Mouse (Mus musculus): ENCODE measurements around the gene C1ql4. TPM values are rescaled to one million over a fixed set of nuclear protein-coding genes. Genes with fewer than 3 reads are reported as not detected.
"Not testable (repeated sequence)": the region's sequence is repeated elsewhere in the genome, so short reads cannot be mapped to it uniquely, and the experiment has no call there.

Gene C1ql4
- total RNA-seq, 2 experiments from 2014 or later, result 0.19 TPM; not detected in 1

DNA sequence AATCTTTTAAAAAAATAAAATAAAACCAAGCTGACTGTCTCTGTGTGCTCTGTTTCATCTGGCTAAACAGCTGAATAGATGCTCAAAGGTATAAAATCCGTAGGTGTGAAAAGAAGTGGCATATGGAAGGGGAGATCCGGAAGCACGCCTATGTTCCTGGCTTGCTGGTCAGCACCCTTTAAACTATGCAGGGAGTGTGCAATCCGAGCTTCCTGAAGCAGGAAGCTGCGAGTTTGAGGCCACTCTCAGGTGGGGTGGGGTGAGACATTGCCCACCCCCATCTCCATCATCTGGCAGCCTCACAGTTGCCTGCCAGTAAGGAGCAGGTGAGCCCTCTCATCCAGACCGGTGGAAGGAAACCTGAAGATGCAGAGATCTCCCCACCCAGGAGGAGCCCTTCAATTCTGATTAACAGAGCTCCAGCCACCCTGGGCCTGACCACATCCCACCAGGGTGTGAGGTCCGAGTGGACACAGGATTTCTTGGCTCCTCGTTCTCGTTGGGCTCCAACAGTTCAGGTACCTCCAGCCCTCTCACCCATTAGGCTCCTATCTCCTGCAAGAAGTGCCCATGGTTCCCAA is 13.5 kb downstream of the C1ql4 start, which contains the start of gene Troap:
TSS of gene Troap (plus strand) at position 557 of the 581 bp plus-strand sequence.
- no peak for DNase-seq

DNA sequence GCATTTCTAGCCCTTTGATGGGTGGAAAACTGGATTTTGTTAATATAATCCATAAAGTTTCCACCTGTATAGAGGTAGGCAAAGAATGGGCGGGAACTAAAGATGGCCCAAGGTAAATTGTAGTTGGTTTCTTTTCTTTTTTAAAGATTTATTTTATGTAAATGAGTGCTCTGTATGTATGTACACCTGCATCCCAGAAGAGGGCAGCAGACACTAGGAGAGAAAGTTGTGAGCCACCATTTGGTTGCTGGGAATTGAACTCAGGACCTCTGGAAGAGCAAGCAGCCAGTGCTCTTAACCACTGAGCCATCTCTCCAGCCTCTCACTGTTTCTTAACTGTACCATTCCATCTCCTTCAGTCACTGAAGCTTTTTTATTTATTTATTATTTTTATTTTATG is 15.6 kb downstream of the C1ql4 start:
- no peak for DNase-seq

DNA sequence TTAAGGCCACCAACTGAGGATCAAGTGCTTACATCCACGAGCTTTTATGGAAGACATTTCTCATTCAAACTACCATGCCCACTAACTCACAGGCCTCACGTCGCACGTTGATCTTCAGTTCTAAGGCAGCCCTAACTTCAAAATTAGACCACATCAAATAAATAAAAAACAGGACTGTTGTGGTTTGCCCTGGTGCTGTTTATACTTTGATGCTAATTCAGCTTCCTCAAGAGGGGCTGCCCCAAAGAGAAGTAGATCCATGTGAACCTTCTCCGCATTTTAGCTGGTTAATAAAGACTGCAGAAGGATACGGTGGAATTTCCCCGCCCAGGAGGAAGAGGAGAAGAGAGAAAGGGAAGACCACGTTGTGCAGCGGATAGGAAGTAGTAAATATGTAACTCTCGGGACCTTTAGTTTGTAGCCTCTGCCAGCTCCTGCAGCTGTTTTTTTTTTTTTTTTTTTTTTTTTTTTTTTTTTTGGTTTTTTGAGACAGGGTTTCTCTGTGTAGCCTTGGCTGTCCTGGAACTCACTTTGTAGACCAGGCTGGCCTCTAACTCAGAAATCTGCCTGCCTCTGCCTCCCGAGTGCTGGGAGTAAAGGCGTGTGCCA is 22.0 kb downstream of the C1ql4 start:
- DNase-seq, result no peak

DNA sequence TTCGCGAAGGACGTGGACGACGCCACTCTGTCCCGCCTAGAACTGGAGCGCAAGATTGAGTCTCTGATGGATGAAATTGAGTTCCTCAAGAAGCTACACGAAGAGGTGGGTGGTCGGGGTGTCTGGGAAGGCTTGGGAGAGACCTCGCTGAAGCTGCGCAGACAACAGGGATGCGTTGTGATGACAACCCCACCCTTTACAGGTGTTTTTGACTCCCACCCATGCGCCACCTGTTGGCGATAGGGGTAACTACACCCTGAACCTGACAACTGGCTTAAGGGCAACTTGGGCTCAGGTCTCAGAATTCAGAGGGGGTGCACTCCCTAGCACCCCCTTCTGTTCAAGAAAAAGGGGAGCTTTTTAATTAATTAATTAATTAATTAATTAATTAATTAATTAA is 31.3 kb downstream of the C1ql4 start:
- peak; percentile 45 for DNase-seq

DNA sequence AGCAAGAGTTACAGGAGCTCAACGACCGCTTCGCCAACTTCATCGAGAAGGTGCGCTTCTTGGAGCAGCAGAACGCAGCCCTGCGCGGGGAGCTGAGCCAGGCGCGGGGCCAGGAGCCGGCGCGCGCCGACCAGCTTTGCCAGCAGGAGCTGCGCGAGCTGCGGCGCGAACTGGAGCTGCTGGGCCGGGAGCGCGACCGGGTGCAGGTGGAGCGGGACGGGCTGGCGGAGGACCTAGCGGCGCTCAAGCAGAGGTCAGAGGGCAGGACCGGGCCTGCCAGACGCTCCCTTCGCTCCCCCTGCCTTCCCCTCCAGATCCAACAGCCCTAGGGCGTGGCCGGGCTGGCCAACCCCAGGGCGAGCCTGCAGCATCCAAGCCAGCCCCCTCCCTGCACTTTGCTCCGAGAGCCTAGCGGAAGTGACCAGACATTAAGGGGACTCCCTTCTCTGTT is 32.1 kb downstream of the C1ql4 start:
- DNase-seq, result peak; percentile 41

DNA sequence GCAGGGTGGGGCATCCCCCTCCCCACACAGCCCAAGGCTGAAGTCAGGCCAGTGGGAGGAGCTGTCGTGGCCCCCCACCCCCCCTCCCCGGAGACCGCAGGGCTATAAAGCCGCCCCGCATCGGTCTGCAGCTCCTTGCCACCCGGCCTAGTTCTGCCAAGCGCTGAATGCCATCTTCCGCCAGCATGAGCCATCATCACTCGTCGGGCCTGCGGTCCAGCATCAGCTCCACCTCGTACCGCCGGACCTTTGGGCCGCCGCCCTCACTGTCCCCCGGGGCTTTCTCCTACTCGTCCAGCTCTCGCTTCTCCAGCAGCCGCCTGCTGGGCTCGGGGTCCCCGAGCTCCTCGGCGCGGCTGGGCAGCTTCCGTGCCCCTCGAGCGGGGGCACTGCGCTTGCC is 32.6 kb downstream of the C1ql4 start, which contains the start of gene Prph:
TSS of gene Prph (plus strand) at position 135 of the 400 bp plus-strand sequence.
- no peak for DNase-seq

DNA sequence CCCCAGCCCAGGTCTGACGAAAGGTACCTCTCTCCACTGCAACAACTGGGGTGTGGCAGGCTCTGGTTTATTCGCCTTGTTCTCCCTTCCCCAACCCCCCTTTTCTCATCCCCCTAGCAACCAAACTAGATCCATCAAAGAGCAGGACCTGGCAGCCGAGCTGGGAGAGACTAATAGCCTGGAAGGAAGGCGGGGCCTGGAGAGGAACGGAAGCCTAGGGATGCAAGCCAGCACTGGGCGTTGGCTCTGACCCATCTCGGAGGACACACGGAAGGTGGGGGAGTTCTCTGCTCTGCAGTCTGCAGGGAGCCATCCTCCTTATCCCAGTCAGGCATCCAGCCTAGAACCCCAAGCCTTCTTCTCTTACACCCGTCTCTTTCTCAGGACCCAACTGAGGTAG is 34.2 kb downstream of the C1ql4 start:
- DNase-seq, result no peak

DNA sequence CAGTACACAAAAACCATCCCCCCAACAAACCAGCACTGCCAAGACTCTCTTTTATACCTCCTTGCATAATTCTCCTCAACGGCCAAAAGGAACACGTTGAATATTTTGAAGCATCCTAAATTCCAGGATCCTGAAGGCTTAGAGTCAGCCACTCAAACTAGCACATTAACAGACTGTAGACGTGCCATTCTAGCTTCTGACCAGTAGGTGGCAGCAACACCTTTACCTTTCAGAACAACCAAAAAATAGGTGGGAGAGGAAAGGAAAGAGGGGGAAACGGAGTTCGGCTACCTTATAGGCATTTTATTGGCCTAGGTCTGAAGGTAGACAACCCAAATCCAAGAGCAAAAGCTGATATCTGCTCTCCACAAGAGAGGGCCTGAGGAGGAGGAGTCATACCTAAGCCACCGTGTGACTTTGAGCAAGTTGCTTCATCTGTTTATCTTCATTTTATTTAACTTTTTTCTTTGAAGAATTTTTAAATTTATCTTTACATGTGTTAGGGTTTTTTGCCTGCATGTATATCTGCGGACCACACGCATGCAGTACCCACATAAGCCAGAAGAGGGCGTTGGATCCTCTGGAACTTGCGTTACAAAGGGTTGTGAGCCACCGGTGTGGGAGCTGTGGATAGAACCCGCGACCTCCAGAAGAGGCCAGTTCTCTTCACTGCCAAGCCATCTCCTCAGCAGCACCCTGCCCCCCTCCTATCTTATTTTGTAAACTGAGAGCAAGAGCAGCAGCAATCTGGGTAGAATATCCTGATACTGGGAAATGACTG is 38.0 kb downstream of the C1ql4 start:
- peak; percentile 60 for DNase-seq

DNA sequence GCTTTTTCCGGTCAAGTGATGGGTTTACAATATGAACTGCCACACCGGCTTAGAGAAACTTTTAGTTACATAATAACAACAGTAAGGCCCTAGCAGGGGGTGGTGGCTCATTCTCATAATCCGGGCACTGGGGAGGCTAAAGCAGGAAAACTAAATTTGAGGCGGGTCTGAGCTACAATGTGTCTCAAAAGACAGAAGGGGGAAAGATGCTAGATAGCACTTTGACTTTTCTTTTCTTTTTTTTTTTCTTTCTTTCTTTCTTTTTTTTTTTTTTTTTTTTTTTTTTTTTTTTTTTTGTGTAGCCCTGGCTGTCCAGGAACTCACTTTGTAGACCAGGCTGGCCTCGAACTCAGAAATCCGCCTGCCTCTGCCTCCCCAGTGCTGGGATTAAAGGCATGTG is 41.9 kb downstream of the C1ql4 start:
- DNase-seq, result not testable (repeated sequence)

DNA sequence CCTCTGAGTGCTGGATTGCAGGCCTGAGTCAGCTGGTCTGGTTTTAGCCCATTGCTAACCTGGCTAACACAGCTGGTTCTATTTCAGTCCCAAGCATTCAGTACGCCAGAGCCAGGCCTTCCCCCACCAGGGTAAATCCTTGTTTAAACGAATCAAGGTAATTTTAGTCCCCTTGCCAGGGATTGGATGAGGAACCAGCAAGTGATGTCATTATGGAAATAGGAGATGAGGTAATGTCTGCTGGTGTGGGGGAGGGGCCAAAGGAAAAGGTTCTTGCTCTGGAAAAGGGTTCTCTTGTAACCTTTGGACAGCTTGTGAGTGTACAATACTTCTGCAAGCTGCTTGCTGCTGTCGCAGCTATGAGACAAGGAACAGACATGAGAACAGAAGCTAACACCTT is 42.8 kb downstream of the C1ql4 start:
- DNase-seq, result peak; percentile 49

DNA sequence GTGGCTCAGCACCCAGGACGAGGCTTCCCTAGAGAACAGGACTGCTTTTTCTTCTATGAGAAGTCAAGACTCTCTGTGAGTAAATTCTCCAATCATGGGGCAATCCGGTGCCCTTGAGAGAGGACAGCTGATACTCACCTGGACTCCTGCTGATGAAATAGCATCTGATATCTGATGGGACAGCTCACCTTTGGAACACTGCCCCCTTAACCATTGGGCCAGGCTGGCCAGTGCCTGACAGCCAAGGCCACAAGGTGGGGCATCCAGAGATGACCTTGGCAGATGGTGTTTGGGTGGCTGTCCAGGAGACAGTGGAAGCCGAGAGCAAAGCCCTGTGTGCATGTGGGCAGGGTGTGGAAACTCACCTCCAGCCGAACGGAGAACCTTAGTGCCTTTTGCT is 45.3 kb downstream of the C1ql4 start:
- no peak for DNase-seq

DNA sequence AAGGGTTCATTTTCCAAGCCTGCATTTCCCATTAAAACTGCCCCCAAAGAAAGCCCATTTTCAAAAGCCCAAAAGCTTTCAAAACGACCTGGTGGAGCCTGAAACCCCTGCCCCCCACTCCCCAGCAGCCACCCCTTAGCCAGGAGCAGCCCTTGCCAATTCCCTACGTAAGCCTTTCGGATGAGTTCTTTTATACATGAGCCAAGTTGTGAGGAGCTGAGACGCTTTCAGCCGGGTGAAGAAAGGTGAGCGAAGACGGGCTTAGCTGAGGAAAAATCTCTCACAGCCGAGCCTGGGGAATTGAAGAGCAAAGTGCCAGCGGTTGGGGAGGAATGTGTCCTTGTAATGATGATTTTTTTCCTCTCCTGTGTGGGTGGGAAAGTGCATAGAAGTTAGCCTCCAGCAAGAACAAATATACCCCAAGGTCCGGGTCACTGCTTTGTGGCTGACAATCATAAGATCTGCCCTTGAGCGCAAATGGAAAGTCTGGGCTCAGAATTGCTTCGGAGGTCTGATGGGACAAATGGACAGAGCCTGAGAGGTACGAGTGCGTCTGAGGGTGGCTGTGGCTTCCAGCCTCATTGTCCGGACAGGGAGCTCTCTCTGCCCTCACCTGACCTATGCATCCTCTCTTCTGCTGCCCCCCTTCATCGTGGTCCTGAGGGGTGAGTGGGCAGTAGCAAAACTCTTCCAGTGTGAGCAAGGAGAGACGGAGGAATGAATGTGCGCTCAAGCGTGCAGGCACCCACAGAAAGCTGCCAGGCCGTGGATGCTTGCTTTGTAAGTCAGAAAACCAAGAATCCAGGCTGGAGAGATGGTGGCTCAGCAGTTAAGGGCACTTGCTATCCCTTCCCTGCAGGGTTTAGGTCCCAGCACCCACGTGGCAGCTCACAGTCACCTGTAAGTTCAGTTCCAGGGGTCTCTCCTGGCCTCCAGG is 46.4 kb downstream of the C1ql4 start:
- no peak for DNase-seq

DNA sequence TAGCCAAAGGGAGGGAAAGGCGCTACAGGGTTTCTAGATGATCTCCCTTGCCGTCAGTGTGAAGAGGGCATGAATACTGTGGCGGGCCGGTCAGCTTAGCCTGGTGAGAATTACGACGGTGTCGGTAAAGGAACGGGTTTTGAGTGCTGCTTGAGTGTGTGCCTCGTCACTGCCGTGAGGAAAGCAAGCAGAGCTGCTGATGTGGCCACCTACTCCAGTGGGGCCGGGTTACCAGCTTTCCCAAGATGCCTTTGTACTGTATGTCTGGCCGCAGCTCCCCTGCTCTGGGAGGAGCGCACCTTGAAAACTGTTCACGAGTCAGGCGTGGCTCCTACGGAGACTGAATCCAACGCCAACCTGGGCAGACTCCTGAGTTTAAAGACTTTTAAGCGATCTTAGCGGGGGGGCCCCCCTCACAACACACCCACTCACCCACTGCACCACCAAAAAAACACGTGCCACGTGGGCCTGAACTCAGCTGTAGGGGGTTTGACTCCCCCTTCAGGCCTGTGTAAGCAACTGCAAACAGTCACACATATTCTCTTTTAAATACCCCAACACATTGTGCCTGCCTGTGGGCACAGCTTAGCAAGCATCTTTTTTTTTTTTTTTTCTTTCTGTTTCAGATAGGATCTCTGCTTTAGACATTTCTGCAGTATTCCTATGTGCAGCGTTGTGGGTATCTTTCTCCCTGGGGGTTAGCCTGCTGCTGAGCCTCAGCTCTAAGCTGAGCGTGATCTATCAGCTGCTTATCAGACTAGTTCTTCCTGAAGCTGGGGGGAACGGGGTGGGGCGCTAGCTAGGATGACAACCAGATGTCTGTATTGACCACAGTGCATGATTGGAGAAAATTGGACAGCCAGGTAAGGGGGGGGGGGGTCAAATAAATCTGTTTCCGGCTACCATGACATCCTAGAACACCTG is 47.4 kb downstream of the C1ql4 start:
- DNase-seq, result no peak

DNA sequence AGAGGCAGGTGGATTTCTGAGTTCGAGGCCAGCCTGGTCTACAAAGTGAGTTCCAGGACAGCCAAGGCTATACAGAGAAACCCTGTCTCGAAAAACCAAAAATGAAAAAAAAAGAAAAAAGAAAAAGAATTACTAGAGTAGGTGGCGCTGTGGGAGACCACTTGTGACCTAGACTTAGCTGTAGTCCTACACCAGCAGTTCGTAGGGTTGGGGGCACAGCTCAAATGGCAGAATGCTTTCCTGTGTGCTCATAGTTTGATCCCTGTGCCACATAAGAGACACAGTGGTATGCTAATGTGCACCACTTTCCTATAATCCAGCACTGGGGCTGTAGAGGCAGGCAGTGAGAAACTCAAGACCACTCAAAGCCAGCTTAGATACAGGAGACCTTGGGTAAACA is 48.3 kb downstream of the C1ql4 start:
- DNase-seq, result no peak

DNA sequence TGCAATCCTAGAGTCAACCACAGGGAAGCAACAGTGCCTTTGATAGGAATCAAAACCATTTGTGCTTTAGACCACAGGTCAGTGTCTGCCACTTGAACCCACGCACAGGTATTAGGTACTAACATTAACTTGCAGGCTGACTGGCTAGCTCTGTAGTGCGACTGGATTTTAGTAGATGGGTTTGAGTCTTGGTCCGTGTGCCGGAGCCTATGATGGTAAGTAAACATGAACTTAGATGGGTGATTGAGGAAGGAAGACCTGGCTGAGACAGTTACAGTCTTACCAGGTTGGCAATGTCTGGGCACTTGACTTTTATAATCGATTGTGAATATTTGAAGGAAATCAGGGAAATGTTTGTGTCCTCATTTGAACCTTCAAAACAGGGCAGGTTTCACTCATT is 48.8 kb downstream of the C1ql4 start:
- DNase-seq, result no peak

DNA sequence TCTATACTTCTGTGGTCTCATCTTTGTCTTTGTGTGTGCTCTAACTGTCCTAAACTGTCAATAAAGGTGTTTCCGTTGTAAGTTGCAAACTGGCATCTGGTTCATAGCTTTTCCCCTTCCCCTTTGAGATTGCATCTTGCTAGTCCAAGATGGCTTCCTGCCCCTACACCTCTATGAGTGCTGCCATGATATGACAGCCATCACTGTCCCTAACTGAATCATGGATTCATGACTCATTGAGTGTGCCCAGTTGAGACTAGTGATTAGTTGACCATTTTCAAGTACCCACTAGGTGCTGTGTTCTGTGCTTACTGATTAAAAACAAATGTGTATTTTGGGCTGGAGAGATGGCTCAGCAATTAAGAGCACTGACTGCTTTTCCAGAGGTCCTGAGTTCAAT is 49.6 kb downstream of the C1ql4 start:
- no peak for DNase-seq

DNA sequence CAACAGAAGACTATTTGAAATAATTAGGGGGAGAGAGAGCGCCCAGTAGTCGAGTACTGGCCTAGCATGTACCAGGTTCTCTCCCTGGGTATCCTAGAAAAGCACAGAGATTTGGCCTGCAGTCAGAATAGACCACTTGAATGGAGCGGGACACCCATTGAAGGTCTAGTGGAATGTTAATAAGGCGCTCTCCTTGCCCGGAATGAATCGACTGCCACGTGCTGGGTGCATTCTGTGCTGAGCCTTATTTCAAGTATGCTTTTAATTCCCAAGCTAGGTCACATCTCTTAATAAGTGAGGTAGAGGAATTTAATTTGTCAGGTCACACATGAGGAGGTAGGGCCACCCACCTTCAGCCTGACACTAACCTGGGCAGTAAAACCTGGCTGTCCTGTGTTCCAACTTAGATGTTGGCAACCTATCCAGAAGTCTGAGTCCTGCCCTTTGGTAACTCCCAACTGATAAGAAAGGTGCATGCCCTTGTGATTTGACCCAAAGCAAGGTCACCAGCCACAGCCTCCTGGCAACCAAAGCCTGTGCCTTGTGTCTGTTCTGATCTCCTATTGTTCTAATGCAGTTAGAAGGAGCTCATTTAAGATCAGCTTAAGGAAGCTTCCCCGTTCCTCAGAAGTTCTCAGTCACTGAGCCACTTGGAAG is 51.2 kb downstream of the C1ql4 start:
- DNase-seq, result peak; percentile 56

DNA sequence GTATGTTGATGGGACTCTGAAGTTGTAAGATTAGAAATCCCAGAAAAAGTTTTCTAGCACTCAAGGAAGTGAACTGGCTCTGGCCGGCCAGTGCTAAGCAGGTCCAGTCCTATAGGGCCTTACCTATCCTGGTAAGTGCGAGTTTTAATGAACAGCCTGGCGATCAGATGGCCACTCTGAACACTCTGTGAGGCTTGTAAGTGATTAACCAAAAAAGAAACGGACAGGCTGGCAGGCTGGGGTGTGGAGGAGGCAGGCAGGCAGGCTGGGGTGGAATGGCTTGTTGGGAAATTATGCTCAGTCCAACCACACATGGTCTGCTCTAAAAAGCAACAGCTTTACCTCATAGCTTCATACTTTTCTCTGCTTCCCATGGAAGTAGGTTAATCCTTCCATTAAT is 52.2 kb downstream of the C1ql4 start:
- DNase-seq, result no peak
